Mouse (Mus musculus): ENCODE results near the gene Lrrc55. TPM values are rescaled to one million over a fixed set of nuclear protein-coding genes. Genes with fewer than 3 reads are reported as not detected.

Gene Lrrc55
- polyA plus RNA-seq, 1 experiment from 2014 or later: not detected

- Histone ChIP-seq H3K79me2 (ENCODE audit: inconsistent target) (no peaks in the 10 kb centered on the region), H3K27ac (no peak overlapping the region), H3K4me3 (ENCODE audit: inconsistent target) (no peak overlapping the region), H3K36me3 (ENCODE audit: inconsistent target) (no peaks in the 10 kb centered on the region)
- WGBS (ENCODE audit: missing documents): 91% methylated on average over 1 of the region's 1 CpGs
Measured at GRCm38 (mm10) chr2:85131724-85132123, 65.3 kb downstream of the Lrrc55 start.

GRCm38 (mm10) chr2:85131226-85131625 is 65.8 kb downstream of the Lrrc55 start:
- H3K27ac ChIP-seq: no peak overlapping the region
- H3K36me3 ChIP-seq (ENCODE audit: inconsistent target): no peaks in the 10 kb centered on the region
- H3K79me2 ChIP-seq (ENCODE audit: inconsistent target): no peaks in the 10 kb centered on the region
- H3K4me3 ChIP-seq (ENCODE audit: inconsistent target): no peak overlapping the region
- 97% methylated on average over 2 of the region's 2 CpGs for WGBS (ENCODE audit: missing documents)

GRCm38 (mm10) chr2:85129496-85129971 is 67.5 kb downstream of the Lrrc55 start:
- no peaks in the 10 kb centered on the region for H3K79me2 ChIP-seq (ENCODE audit: inconsistent target)
- 15% methylated on average over 6 of the region's 6 CpGs for WGBS (ENCODE audit: missing documents)
- H3K27ac ChIP-seq: no peak overlapping the region
- no peak overlapping the region for H3K4me3 ChIP-seq (ENCODE audit: inconsistent target)
- H3K36me3 ChIP-seq (ENCODE audit: inconsistent target): no peaks in the 10 kb centered on the region

DNA sequence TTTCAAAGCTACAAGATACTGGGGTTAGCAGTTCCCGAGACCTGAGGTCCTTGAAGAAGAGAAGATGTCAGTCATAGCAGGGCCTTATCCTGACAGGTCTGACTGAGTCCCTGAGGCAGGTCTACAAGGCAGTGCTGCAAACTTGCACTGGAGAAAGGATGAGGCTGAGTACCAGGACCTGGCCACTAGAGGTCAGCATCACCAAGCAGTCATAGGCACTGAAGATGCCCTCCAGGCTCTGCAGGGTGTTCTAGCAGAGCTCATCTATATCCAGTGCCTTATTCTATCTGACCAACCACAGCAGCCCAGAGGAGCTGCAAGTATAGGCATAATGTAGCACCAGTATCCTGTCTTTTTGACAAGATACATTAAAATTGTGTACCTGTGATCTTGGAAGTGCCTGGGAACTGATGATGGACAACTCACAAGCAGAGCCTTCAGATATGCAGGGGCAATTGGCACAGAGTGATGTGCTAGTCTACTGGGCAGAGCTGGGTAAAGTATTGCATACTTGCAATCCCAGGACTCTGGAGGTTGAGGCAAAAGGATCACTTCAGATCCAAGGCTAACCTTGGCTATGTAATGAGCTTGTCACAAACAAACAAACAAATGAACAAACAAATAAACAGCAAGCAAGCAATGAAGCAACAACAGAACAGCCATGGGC is 73.0 kb downstream of the Lrrc55 start:
- Histone ChIP-seq H3K79me2 (ENCODE audit: inconsistent target) (no peaks in the 10 kb centered on the region), H3K36me3 (ENCODE audit: inconsistent target) (no peaks in the 10 kb centered on the region), H3K27ac (no peak overlapping the region), H3K4me3 (ENCODE audit: inconsistent target) (no peak overlapping the region)
- WGBS (ENCODE audit: missing documents): 83% methylated on average over 1 of the region's 1 CpGs

GRCm38 (mm10) chr2:85123187-85123868 is 73.7 kb downstream of the Lrrc55 start:
- WGBS (ENCODE audit: missing documents): 26% methylated on average over 5 of the region's 5 CpGs
- no peak overlapping the region for H3K4me3 ChIP-seq (ENCODE audit: inconsistent target)
- H3K79me2 ChIP-seq (ENCODE audit: inconsistent target): no peaks in the 10 kb centered on the region
- no peaks in the 10 kb centered on the region for H3K36me3 ChIP-seq (ENCODE audit: inconsistent target)
- H3K27ac ChIP-seq: no peak overlapping the region

Other genes with a start within 250 kb of the Lrrc55 start
- 1.7 TPM in 1 of 3 replicates, not detected in the others for gene Prg2, start 216.7 kb downstream of the Lrrc55 start, polyA plus RNA-seq (2018)
- not detected in 3 replicates for gene Prg3, start 209.0 kb downstream of the Lrrc55 start, polyA plus RNA-seq (2018)
- 68.2 to 116 TPM (median 106 TPM) in 3 replicates for gene Ssrp1, start 160.0 kb downstream of the Lrrc55 start, polyA plus RNA-seq (2018)
- gene P2rx3, start 159.7 kb downstream of the Lrrc55 start, polyA plus RNA-seq (2018): not detected in 3 replicates
- 6.1 to 6.8 TPM (median 6.4 TPM) in 3 replicates for gene Tnks1bp1, start 149.2 kb downstream of the Lrrc55 start, polyA plus RNA-seq (2018)
- 0.07 TPM in 1 of 3 replicates, not detected in the others for gene Aplnr, start 61.0 kb downstream of the Lrrc55 start, polyA plus RNA-seq (2018)
- not detected in 3 replicates for gene Olfr987, start 142.1 kb upstream of the Lrrc55 start, polyA plus RNA-seq (2018)
- gene Olfr988, start 166.0 kb upstream of the Lrrc55 start, polyA plus RNA-seq (2018): not detected in 3 replicates
- gene Olfr992, start 212.3 kb upstream of the Lrrc55 start, polyA plus RNA-seq (2018): not detected in 3 replicates
- gene Olfr993, start 217.7 kb upstream of the Lrrc55 start, polyA plus RNA-seq (2018): not detected in 3 replicates
- gene Olfr994, start 239.3 kb upstream of the Lrrc55 start, polyA plus RNA-seq (2018): not detected in 3 replicates
- gene Olfr995, start 246.4 kb upstream of the Lrrc55 start, polyA plus RNA-seq (2018): not detected in 3 replicates

Measured in macrophage (primary cell).